Mouse (Mus musculus): ENCODE data around the gene Krt15.

DNA sequence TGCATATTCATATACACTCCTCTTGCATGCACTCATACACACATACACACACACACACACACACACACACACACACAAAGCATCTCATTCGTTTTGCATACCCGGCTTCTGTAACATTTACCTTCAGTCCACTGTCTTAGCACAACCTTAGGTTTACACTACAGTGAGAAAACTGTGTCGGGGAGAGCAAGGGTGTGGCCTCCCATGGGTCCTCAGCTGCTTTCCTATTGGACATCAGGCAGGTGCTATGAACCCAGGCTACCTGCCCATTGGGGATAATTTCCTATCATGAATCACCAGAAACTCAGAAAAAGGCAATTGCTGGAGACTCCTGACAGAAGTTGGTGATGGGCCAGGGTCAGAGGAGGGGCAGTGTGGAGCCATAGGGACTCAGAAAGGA, 21.6 kb upstream of the Krt15 start:
- TF ChIP-seq CTCF (conservative IDR thresholded peaks at IDR 0.05; ENCODE audit: low read length) (no peak), NANOG (IDR thresholded peaks at IDR 0.05; ENCODE audit: borderline replicate concordance, low read length) (no peak), POU5F1 (IDR thresholded peaks at IDR 0.05; ENCODE audit: borderline replicate concordance, low read length) (no peak)

Measured in E14TG2a.4 (cell line).